28 mouse cellular contexts compared by ENCODE assay signal in the genomic region with DNA sequence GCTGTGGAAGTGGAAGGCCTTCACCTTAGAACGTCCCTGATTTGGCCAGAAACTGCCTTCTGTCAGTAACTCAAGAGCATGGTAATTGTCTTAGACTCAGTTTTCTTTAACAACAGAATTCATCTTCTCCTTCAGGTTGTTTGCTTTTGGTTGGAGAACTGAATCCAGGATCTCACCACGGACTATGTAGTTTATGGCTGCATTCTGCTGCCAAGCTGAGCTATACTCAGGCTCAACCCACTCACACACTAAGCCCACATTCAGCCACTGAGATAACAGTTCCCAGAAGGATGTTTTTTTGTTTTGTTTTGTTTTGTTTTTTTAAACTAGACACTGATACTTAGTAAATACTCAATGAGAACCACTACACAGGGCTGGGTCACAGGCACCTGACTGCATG.
"Had no signal": no experiment of that assay in that cellular context is flagged by ENCODE, and none has a peak within 500 bp of the region (broad histone marks: within the 10 kb centered on the region; RNA-seq: fewer than 3 reads in every experiment).

No protein-coding gene starts in this region.

- DNase-seq: cerebellum, adult 8-10 months; cerebellum, adult 9-10 months; cerebellum, adult 9-11 months; cerebellum, postnatal 10 days; cerebellum, postnatal 14 days; cerebellum, postnatal 25 days; cerebellum, postnatal 36 days; embryo, embryonic 11 days; forebrain, postnatal 0 days; gastrocnemius, adult 2 months; gastrocnemius, postnatal 10 days; gastrocnemius, postnatal 14 days; gastrocnemius, postnatal 25 days; gastrocnemius, postnatal 36 days; heart, adult 11 months; heart, adult 18-20 months; heart, adult 2 months had no signal

- H3K4me2 ChIP-seq: embryonic facial prominence, embryonic 12.5 days; embryonic facial prominence, embryonic 13.5 days; embryonic facial prominence, embryonic 15.5 days; forebrain, embryonic 12.5 days; forebrain, embryonic 13.5 days; forebrain, embryonic 15.5 days had no signal

- H3K4me3 ChIP-seq: embryonic facial prominence, embryonic 10.5 days; embryonic facial prominence, embryonic 12.5 days; embryonic facial prominence, embryonic 13.5 days; embryonic facial prominence, embryonic 15.5 days; erythroblast, embryonic 14.5 days; forebrain, embryonic 10.5 days; forebrain, embryonic 12.5 days; forebrain, embryonic 13.5 days; forebrain, embryonic 15.5 days; gastrocnemius, adult 2 months; heart, adult 2 months had no signal

- H3K9me3 ChIP-seq: embryonic facial prominence, embryonic 10.5 days; embryonic facial prominence, embryonic 12.5 days; embryonic facial prominence, embryonic 13.5 days; embryonic facial prominence, embryonic 15.5 days; forebrain, embryonic 10.5 days; forebrain, embryonic 12.5 days; forebrain, embryonic 13.5 days; forebrain, embryonic 15.5 days had no signal

- H3K27me3 ChIP-seq: embryonic facial prominence, embryonic 12.5 days; embryonic facial prominence, embryonic 13.5 days; embryonic facial prominence, embryonic 15.5 days; forebrain, embryonic 12.5 days; forebrain, embryonic 13.5 days; forebrain, embryonic 15.5 days had no signal

- H3K9ac ChIP-seq: embryonic facial prominence, embryonic 12.5 days; embryonic facial prominence, embryonic 13.5 days; embryonic facial prominence, embryonic 15.5 days; forebrain, embryonic 12.5 days; forebrain, embryonic 13.5 days; forebrain, embryonic 15.5 days; forebrain, postnatal 0 days had no signal

- H3K4me1 ChIP-seq: embryonic facial prominence, embryonic 12.5 days; embryonic facial prominence, embryonic 13.5 days; embryonic facial prominence, embryonic 15.5 days; forebrain, embryonic 10.5 days; forebrain, embryonic 12.5 days; forebrain, embryonic 13.5 days; forebrain, embryonic 15.5 days had no signal

- ATAC-seq: forebrain, embryonic 13.5 days; forebrain, embryonic 14.5 days; forebrain, embryonic 15.5 days; forebrain, embryonic 16.5 days; forebrain, postnatal 0 days had no signal

- H3K27ac ChIP-seq: embryonic facial prominence, embryonic 10.5 days; embryonic facial prominence, embryonic 12.5 days; embryonic facial prominence, embryonic 13.5 days; embryonic facial prominence, embryonic 15.5 days; forebrain, embryonic 10.5 days; forebrain, embryonic 12.5 days; forebrain, embryonic 13.5 days; forebrain, embryonic 15.5 days; gastrocnemius, adult 2 months; heart, adult 2 months had no signal
